9 mouse cellular contexts compared by ENCODE assay signal in the genomic region with DNA sequence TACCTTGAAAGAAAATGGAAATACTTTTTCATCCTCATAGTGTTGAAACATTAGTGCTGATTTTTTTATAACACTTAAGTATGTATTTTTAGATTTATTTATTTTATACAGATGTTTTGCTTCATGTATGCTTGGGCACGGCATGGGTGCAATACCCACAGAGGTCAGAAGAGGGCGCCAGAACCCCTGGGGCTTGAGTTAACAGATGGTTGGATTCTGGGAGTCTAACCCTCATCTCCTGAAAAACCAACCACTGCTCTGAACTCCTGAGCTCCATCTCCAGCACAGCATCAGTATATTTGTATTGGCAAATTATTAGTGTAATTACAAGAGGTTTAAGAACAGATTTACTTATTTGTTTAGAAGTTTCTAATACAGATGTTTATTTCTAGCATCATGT. TPM values are rescaled to one million over a fixed set of nuclear protein-coding genes. Genes with fewer than 3 reads are reported as not detected.
DNase-seq lines count a peak whose midpoint lies in the region; ATAC-seq lines count a peak whose summit lies in the region.
"Had no signal": no experiment of that assay in that cellular context is flagged by ENCODE, and none has a peak within 500 bp of the region (broad histone marks: within the 10 kb centered on the region; RNA-seq: fewer than 3 reads in every experiment).

No protein-coding gene starts in this region.

- no peaks in the 10 kb centered on the region for H3K4me1 ChIP-seq in forebrain, embryonic 10.5 days
- H3K4me1 ChIP-seq in forebrain, embryonic 16.5 days (replicated peaks; ENCODE audit: control insufficient read depth, insufficient read depth, low read length) = no peaks in the 10 kb centered on the region

- no peak overlapping the region for H3K4me2 ChIP-seq in forebrain, embryonic 16.5 days (ENCODE audit: low read length)

- ATAC-seq in forebrain, embryonic 16.5 days = no peak
- ATAC-seq in erythroid progenitor cell, adult 5-6 weeks (replicated peaks; ENCODE audit: low FRiP score, poor library complexity, severe bottlenecking) = peak; percentile 71

- no peak overlapping the region for H3K4me3 ChIP-seq in forebrain, embryonic 10.5 days
- no peak overlapping the region for H3K4me3 ChIP-seq in forebrain, embryonic 16.5 days (replicated peaks; ENCODE audit: low read length)

- H3K27me3 ChIP-seq in forebrain, embryonic 10.5 days (ENCODE audit: poor library complexity, severe bottlenecking) = no peaks in the 10 kb centered on the region
- no peaks in the 10 kb centered on the region for H3K27me3 ChIP-seq in forebrain, embryonic 16.5 days (replicated peaks; ENCODE audit: control insufficient read depth, insufficient read depth, low read length)

- peak; percentile 82 for DNase-seq in forebrain, embryonic 10.5 days (ENCODE audit: extremely low spot score, low spot score)
- peak; percentile 86 to 87 for DNase-seq in B cell, adult 2 months
- peak; percentile 75 for DNase-seq in adrenal gland, postnatal 25 days
- DNase-seq in kidney, adult 8-10 months = peak; percentile 44 to 81
- peak; percentile 86 for DNase-seq in lung, postnatal 14 days
- DNase-seq in spleen, adult 12 weeks (ENCODE audit: low spot score) = peak; percentile 63

- WGBS in forebrain, embryonic 10.5 days = 4% methylated on average over 2 of the region's 2 CpGs
- WGBS in forebrain, embryonic 16.5 days = 2% methylated on average over 2 of the region's 2 CpGs

- H3K36me3 ChIP-seq in forebrain, embryonic 10.5 days (replicated peaks) = no peaks in the 10 kb centered on the region
- H3K36me3 ChIP-seq in forebrain, embryonic 16.5 days (ENCODE audit: control insufficient read depth, insufficient read depth) = no peaks in the 10 kb centered on the region

- no peak overlapping the region for H3K9ac ChIP-seq in forebrain, embryonic 16.5 days (replicated peaks; ENCODE audit: low read depth, low read length)

- H3K27ac ChIP-seq in forebrain, embryonic 10.5 days = no peak overlapping the region
- no peak overlapping the region for H3K27ac ChIP-seq in forebrain, embryonic 16.5 days (ENCODE audit: low read length)

- H3K9me3 ChIP-seq in forebrain, embryonic 10.5 days = no peaks in the 10 kb centered on the region
- no peaks in the 10 kb centered on the region for H3K9me3 ChIP-seq in forebrain, embryonic 16.5 days (ENCODE audit: control insufficient read depth, low read length)

RNA-seq across cellular contexts. Expression of a gene that starts 16.2 kb away (rescaled TPM):
- polyA plus RNA-seq in forebrain, embryonic 10.5 days (2016; fragmentation: Nextera tagmentation; extraction: Ambion mirVana) = not detected in 2 replicates
- polyA plus RNA-seq in forebrain, embryonic 16.5 days (2015; fragmentation: Nextera tagmentation; extraction: Ambion mirVana) = not detected in 2 replicates
- total RNA-seq in adrenal gland, postnatal 25 days (2021) = not detected in 2 replicates
- not detected in 2 replicates for total RNA-seq in erythroid progenitor cell, adult 5-6 weeks (2015; ENCODE audit: low replicate concordance)
- total RNA-seq in erythroid progenitor cell, adult 5-6 weeks (2017; ENCODE audit: low replicate concordance) = not detected in 2 replicates
- total RNA-seq: layer of hippocampus, adult 8-10 months had no signal

RNA-seq across cellular contexts. Expression of a gene that starts 16.2 kb away (rescaled TPM):
- 98.4 and 103 TPM in 2 replicates for polyA plus RNA-seq in forebrain, embryonic 10.5 days (2016; fragmentation: Nextera tagmentation; extraction: Ambion mirVana)
- polyA plus RNA-seq in forebrain, embryonic 16.5 days (2015; fragmentation: Nextera tagmentation; extraction: Ambion mirVana) = 122 and 135 TPM in 2 replicates
- total RNA-seq in adrenal gland, postnatal 25 days (2021) = 83.9 and 94.1 TPM in 2 replicates
- 20.1 and 22.0 TPM in 2 replicates for total RNA-seq in erythroid progenitor cell, adult 5-6 weeks (2015; ENCODE audit: low replicate concordance)
- 21.1 and 31.8 TPM in 2 replicates for total RNA-seq in erythroid progenitor cell, adult 5-6 weeks (2017; ENCODE audit: low replicate concordance)

RNA-seq across cellular contexts. Expression of a gene that starts 16.9 kb away (rescaled TPM):
- polyA plus RNA-seq in forebrain, embryonic 10.5 days (2016; fragmentation: Nextera tagmentation; extraction: Ambion mirVana) = 0.84 and 1.1 TPM in 2 replicates
- 1.2 and 1.4 TPM in 2 replicates for polyA plus RNA-seq in forebrain, embryonic 16.5 days (2015; fragmentation: Nextera tagmentation; extraction: Ambion mirVana)
- total RNA-seq in adrenal gland, postnatal 25 days (2021) = 0.73 and 0.95 TPM in 2 replicates
- total RNA-seq in erythroid progenitor cell, adult 5-6 weeks (2015; ENCODE audit: low replicate concordance) = not detected in 2 replicates
- 0.51 TPM in 1 of 2 replicates, not detected in the other for total RNA-seq in erythroid progenitor cell, adult 5-6 weeks (2017; ENCODE audit: low replicate concordance)

RNA-seq across cellular contexts. Expression of a gene that starts 21.4 kb away (rescaled TPM):
- polyA plus RNA-seq in forebrain, embryonic 10.5 days (2016; fragmentation: Nextera tagmentation; extraction: Ambion mirVana) = 0.35 and 0.49 TPM in 2 replicates
- polyA plus RNA-seq in forebrain, embryonic 16.5 days (2015; fragmentation: Nextera tagmentation; extraction: Ambion mirVana) = 0.16 TPM in 1 of 2 replicates, not detected in the other
- not detected in 2 replicates for total RNA-seq in adrenal gland, postnatal 25 days (2021)
- not detected in 2 replicates for total RNA-seq in erythroid progenitor cell, adult 5-6 weeks (2015; ENCODE audit: low replicate concordance)
- total RNA-seq in erythroid progenitor cell, adult 5-6 weeks (2017; ENCODE audit: low replicate concordance) = not detected in 2 replicates
- total RNA-seq: layer of hippocampus, adult 8-10 months had no signal

RNA-seq across cellular contexts. Expression of a gene that starts 35.2 kb away (rescaled TPM):
- 0.76 TPM in 1 of 2 replicates, not detected in the other for polyA plus RNA-seq in forebrain, embryonic 10.5 days (2016; fragmentation: Nextera tagmentation; extraction: Ambion mirVana)
- 0.46 TPM in 1 of 2 replicates, not detected in the other for polyA plus RNA-seq in forebrain, embryonic 16.5 days (2015; fragmentation: Nextera tagmentation; extraction: Ambion mirVana)
- total RNA-seq in adrenal gland, postnatal 25 days (2021) = not detected in 2 replicates
- not detected in 2 replicates for total RNA-seq in erythroid progenitor cell, adult 5-6 weeks (2015; ENCODE audit: low replicate concordance)
- total RNA-seq in erythroid progenitor cell, adult 5-6 weeks (2017; ENCODE audit: low replicate concordance) = not detected in 2 replicates
- total RNA-seq: layer of hippocampus, adult 8-10 months had no signal
